Mouse (Mus musculus): ENCODE data around the gene Polr2l. TPM values are rescaled to one million over a fixed set of nuclear protein-coding genes. Genes with fewer than 3 reads are reported as not detected.

Gene Polr2l
- polyA plus RNA-seq, 1 experiment from 2014 or later = 85.0 TPM

- H3K4me3 ChIP-seq = no peak overlapping the region
- H3K4me1 ChIP-seq (replicated peaks) = peaks cover 71% of the 10 kb centered on the region
- ATAC-seq (ENCODE audit: low read depth) = no peak
- peaks cover 34% of the 10 kb centered on the region for H3K36me3 ChIP-seq
- H3K9ac ChIP-seq = 0 out of 2 replicates have a peak overlapping the region, but pooled peaks have one; percentile 17
- H3K9me3 ChIP-seq = no peaks in the 10 kb centered on the region
- no peak overlapping the region for H3K27ac ChIP-seq (replicated peaks)
- peaks cover 16% of the 10 kb centered on the region for H3K27me3 ChIP-seq
- H3K4me2 ChIP-seq = no peak overlapping the region
- 85% methylated on average over 6 of the region's 6 CpGs for WGBS
Measured at GRCm38 (mm10) chr7:141472226-141472625, 2.7 kb downstream of the Polr2l start.

- Histone ChIP-seq H3K27me3 (peaks cover 16% of the 10 kb centered on the region), H3K36me3 (peaks cover 34% of the 10 kb centered on the region), H3K9me3 (no peaks in the 10 kb centered on the region), H3K4me1 (replicated peaks) (peaks cover 70% of the 10 kb centered on the region), H3K9ac (no peak overlapping the region), H3K4me2 (no peak overlapping the region), H3K4me3 (no peak overlapping the region), H3K27ac (replicated peaks) (no peak overlapping the region)
- no peak for ATAC-seq (ENCODE audit: low read depth)
- WGBS = 96% methylated on average over 1 of the region's 1 CpGs
Measured at GRCm38 (mm10) chr7:141471236-141471635, 3.7 kb downstream of the Polr2l start.

- Histone ChIP-seq H3K4me3 (no peak overlapping the region), H3K36me3 (peaks cover 34% of the 10 kb centered on the region), H3K4me2 (no peak overlapping the region), H3K27me3 (peaks cover 16% of the 10 kb centered on the region), H3K9me3 (no peaks in the 10 kb centered on the region), H3K4me1 (replicated peaks) (peaks cover 64% of the 10 kb centered on the region), H3K9ac (no peak overlapping the region), H3K27ac (replicated peaks) (no peak overlapping the region)
- ATAC-seq (ENCODE audit: low read depth) = no peak
- WGBS = 92% methylated on average over 10 of the region's 10 CpGs
Measured at GRCm38 (mm10) chr7:141470637-141470944, 4.3 kb downstream of the Polr2l start.

DNA sequence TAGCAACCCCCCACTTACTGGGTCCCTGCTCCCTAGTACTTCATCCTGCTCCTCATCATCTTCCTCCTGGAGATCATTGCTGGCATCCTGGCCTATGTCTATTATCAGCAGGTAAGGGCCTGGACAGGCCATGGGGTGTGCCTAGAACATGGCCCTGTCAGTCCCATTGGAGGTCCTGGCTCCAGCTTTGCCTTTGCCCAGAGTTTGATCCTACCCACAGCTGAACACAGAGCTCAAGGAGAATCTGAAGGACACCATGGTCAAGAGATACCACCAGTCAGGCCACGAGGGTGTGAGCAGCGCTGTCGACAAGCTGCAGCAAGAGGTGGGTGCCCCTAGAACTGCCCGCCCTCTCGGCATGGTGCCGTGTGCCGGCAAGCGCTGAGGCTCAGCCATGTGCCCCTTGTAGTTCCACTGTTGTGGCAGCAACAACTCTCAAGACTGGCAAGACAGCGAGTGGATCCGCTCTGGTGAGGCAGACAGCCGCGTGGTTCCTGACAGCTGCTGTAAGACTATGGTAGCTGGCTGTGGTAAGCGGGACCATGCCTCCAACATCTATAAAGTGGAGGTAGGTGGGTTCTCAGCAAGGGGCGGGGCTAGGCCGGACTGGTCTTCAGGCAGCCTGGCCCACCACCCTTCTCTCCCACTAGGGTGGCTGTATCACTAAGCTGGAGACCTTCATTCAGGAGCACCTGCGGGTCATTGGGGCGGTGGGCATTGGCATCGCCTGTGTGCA, 4.9 kb downstream of the Polr2l start:
- H3K27ac ChIP-seq (replicated peaks) = 0 out of 2 replicates have a peak overlapping the region, but pooled peaks have one; percentile 94
- H3K9ac ChIP-seq = peak overlapping the region; percentile 81
- H3K9me3 ChIP-seq = no peaks in the 10 kb centered on the region
- peaks cover 34% of the 10 kb centered on the region for H3K36me3 ChIP-seq
- H3K4me2 ChIP-seq = peak overlapping the region; percentile 75
- H3K27me3 ChIP-seq = peaks cover 20% of the 10 kb centered on the region
- 91% methylated on average over 18 of the region's 18 CpGs for WGBS
- H3K4me1 ChIP-seq (replicated peaks) = peaks cover 63% of the 10 kb centered on the region
- ATAC-seq (ENCODE audit: low read depth) = no peak
- 0 out of 2 replicates have a peak overlapping the region, but pooled peaks have one; percentile 61 for H3K4me3 ChIP-seq

DNA sequence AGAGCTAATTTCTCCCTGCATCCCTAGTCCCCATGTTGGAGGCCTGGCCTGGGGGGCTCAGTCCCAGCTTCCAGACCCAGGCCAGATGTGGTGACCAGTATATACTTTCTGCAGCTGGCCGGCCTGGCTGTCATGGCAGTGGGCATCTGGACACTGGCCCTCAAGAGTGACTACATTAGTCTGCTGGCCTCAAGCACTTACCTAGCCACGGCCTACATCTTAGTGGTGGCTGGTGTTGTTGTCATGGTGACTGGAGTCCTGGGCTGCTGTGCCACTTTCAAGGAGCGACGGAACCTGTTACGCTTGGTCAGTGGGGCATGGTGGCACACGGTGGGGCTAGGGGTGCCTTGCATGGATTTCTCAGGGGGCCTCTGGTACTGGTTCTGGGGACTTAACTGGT, 5.6 kb downstream of the Polr2l start:
- peaks cover 27% of the 10 kb centered on the region for H3K27me3 ChIP-seq
- peak overlapping the region; percentile 81 for H3K9ac ChIP-seq
- peak overlapping the region; percentile 94 for H3K27ac ChIP-seq (replicated peaks)
- H3K4me1 ChIP-seq (replicated peaks) = peaks cover 67% of the 10 kb centered on the region
- peak overlapping the region; percentile 61 for H3K4me3 ChIP-seq
- no peak for ATAC-seq (ENCODE audit: low read depth)
- H3K9me3 ChIP-seq = no peaks in the 10 kb centered on the region
- 79% methylated on average over 6 of the region's 6 CpGs for WGBS
- peak overlapping the region; percentile 75 for H3K4me2 ChIP-seq
- H3K36me3 ChIP-seq = peaks cover 34% of the 10 kb centered on the region

GRCm38 (mm10) chr7:141468522-141469211, 6.3 kb downstream of the Polr2l start:
- peak overlapping the region; percentile 61 for H3K4me3 ChIP-seq
- peak overlapping the region; percentile 81 for H3K9ac ChIP-seq
- peaks cover 34% of the 10 kb centered on the region for H3K36me3 ChIP-seq
- peak overlapping the region; percentile 75 for H3K4me2 ChIP-seq
- H3K27ac ChIP-seq (replicated peaks) = peak overlapping the region; percentile 94
- H3K4me1 ChIP-seq (replicated peaks) = peaks cover 60% of the 10 kb centered on the region
- peak; percentile 87 for ATAC-seq (ENCODE audit: low read depth)
- peaks cover 34% of the 10 kb centered on the region for H3K27me3 ChIP-seq
- no peaks in the 10 kb centered on the region for H3K9me3 ChIP-seq
- WGBS = 14% methylated on average over 8 of the region's 8 CpGs

DNA sequence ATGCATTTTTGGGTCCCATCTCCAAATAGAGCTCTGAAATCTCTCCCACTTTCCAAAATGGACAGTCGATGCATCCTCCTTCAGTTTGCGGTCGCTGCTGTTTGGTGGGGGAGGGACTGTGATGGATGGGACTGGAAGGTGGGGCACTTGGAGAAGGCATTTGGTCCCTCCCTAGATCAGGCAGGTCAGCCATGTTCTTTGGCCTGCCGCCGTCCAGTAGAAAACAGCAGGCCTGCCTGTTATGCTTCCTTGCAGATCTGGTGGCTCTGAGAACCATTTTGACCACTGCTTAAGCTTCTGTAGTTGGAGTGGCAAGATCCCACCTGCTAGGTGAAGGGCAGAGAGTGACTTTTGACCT, 6.8 kb downstream of the Polr2l start:
- Histone ChIP-seq H3K4me1 (replicated peaks) (peaks cover 55% of the 10 kb centered on the region), H3K9ac (peak overlapping the region; percentile 81), H3K27ac (replicated peaks) (peak overlapping the region; percentile 94), H3K27me3 (peaks cover 39% of the 10 kb centered on the region), H3K36me3 (peaks cover 34% of the 10 kb centered on the region), H3K4me2 (peak overlapping the region; percentile 75), H3K4me3 (peak overlapping the region; percentile 61), H3K9me3 (no peaks in the 10 kb centered on the region)
- peak; percentile 17; the same call in 1 of the 2 replicates for ATAC-seq (ENCODE audit: low read depth)
- 16% methylated on average over 5 of the region's 5 CpGs for WGBS

DNA sequence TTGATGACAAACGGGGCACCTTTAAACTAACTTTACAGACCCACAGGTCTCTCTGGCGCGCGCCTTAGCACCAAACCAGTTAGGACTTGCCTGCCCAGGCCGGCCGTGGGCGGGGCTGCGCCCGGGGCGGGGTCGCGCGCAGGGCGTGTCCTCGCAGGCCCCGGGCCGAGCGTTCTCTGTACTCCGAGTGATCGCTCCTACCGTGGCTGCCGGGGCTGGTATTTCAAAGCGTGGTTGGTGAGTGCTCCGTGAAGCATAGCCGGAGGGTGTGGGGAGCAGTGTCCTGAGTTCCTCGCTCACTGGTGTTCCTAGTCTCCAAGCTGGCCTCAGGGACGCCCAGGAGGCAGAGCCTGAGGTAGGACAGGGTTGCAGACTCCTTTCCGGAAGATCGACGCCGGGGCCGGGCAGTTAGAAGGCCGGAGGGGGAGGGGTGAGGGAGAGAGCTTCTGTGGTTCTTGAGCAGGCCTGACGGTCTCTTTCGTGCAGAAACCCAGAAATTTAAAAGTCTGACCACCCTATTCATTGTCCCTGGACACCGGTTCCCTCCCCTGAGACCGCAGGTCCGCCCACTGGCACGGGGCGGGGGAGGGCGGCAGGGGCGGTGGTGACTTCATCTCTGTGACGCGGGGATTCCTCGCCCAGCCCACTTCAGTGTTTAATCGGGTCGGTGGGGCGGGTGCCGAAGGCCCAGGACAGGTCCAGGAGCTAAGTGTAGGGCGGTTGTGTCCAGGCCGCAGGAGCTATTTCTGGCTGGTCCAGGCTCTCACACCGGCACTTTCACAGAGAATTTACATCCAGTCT, 7.5 kb downstream of the Polr2l start, which contains the start of gene Cd151:
Cd151 (plus strand) TSS at position 163 of the 801 bp plus-strand sequence.
- H3K4me1 ChIP-seq (replicated peaks) = peaks cover 55% of the 10 kb centered on the region
- H3K4me3 ChIP-seq = peak within 1 kb of the TSS; percentile 61
- H3K36me3 ChIP-seq = peaks cover 28% of the 10 kb centered on the region
- peak within 1 kb of the TSS; percentile 94 for H3K27ac ChIP-seq (replicated peaks)
- H3K4me2 ChIP-seq = peak within 1 kb of the TSS; percentile 75
- no peaks in the 10 kb centered on the region for H3K9me3 ChIP-seq
- ATAC-seq (ENCODE audit: low read depth) = peak; percentile 54
- WGBS = 1% methylated on average over 52 of the region's 52 CpGs
- peak within 1 kb of the TSS; percentile 81 for H3K9ac ChIP-seq
- H3K27me3 ChIP-seq = peaks cover 47% of the 10 kb centered on the region

- Histone ChIP-seq H3K4me3 (peak overlapping the region; percentile 61), H3K36me3 (peaks cover 22% of the 10 kb centered on the region), H3K4me2 (peak overlapping the region; percentile 75), H3K27ac (replicated peaks) (no peak overlapping the region), H3K9me3 (no peaks in the 10 kb centered on the region), H3K4me1 (replicated peaks) (peaks cover 61% of the 10 kb centered on the region), H3K27me3 (peaks cover 54% of the 10 kb centered on the region), H3K9ac (peak overlapping the region; percentile 81)
- WGBS = 61% methylated on average over 10 of the region's 10 CpGs
- no peak for ATAC-seq (ENCODE audit: low read depth)
Measured at GRCm38 (mm10) chr7:141466607-141467148, 8.3 kb downstream of the Polr2l start.

- WGBS = 78% methylated on average over 7 of the region's 7 CpGs
- Histone ChIP-seq H3K9ac (no peak overlapping the region), H3K4me1 (replicated peaks) (peaks cover 60% of the 10 kb centered on the region), H3K4me2 (no peak overlapping the region), H3K9me3 (no peaks in the 10 kb centered on the region), H3K27ac (replicated peaks) (no peak overlapping the region), H3K27me3 (peaks cover 61% of the 10 kb centered on the region), H3K4me3 (no peak overlapping the region), H3K36me3 (peaks cover 16% of the 10 kb centered on the region)
- ATAC-seq (ENCODE audit: low read depth) = no peak
Measured at GRCm38 (mm10) chr7:141466045-141466394, 8.9 kb downstream of the Polr2l start.

- WGBS = 34% methylated on average over 10 of the region's 10 CpGs
- no peak overlapping the region for H3K27ac ChIP-seq (replicated peaks)
- peaks cover 11% of the 10 kb centered on the region for H3K36me3 ChIP-seq
- no peak overlapping the region for H3K4me3 ChIP-seq
- H3K9me3 ChIP-seq = no peaks in the 10 kb centered on the region
- no peak for ATAC-seq (ENCODE audit: low read depth)
- no peak overlapping the region for H3K9ac ChIP-seq
- no peak overlapping the region for H3K4me2 ChIP-seq
- peaks cover 56% of the 10 kb centered on the region for H3K4me1 ChIP-seq (replicated peaks)
- H3K27me3 ChIP-seq = peaks cover 66% of the 10 kb centered on the region
Measured at GRCm38 (mm10) chr7:141465388-141466044, 9.4 kb downstream of the Polr2l start.
